Mouse (Mus musculus) embryonic fibroblast, embryonic 13.5 days (primary cell): ENCODE measurements around the gene Ctcfl.

Experiments
- CTCF ChIP-seq: IDR thresholded peaks from 2 replicates; pipeline ENCODE4 v1.5.1; 2011; ENCODE audit warnings: mild to moderate bottlenecking, control low read depth, low read length, moderate library complexity, borderline replicate concordance; ENCODE audit not compliant: insufficient read depth
- POLR2A ChIP-seq: IDR thresholded peaks from 2 replicates; pipeline ENCODE4 v1.6.1; 2011; ENCODE audit warnings: low read depth, mild to moderate bottlenecking, control low read depth, low read length, moderate library complexity

GRCm38 (mm10) chr2:173050604-173051382 is 68.5 kb downstream of the Ctcfl start:
- TF ChIP-seq POLR2A (no peak), CTCF (no peak)
